Mouse (Mus musculus): ENCODE measurements around the gene Tom1l2. TPM values are rescaled to one million over a fixed set of nuclear protein-coding genes. Genes with fewer than 3 reads are reported as not detected.

The Tom1l2 gene
- polyA plus RNA-seq, 1 experiment from 2014 or later = 29.6 TPM

DNA sequence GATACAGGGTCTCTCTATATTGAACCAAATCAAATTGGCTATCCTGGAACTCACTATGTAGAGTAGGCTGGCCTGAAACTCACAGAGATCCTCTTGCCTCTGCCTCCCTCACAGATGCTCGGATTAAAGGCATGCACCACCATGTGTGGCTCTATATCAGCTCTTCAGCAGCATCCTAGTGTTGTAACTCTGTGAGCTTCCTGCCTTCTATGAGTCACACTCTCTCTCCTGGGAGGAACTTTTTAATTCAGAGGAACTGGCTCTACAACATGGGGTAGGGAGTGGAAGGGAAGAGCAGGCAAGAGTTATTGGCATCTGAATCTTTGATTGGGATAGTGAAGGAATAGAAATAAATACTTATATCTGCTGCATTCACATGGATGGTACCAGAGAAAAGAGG, 4.4 kb upstream of the Tom1l2 start:
- no peak overlapping the region for H3K4me2 ChIP-seq (ENCODE audit: low read depth, low read length)
- H3K36me3 ChIP-seq (ENCODE audit: control insufficient read depth, insufficient read depth, low read length) = no peaks in the 10 kb centered on the region
- no peak overlapping the region for H3K27ac ChIP-seq (ENCODE audit: low read length)
- no peaks in the 10 kb centered on the region for H3K27me3 ChIP-seq (replicated peaks; ENCODE audit: control insufficient read depth, insufficient read depth, low read length)
- WGBS = 50% methylated on average over 1 of the region's 1 CpGs
- no peak for ATAC-seq
- H3K4me1 ChIP-seq (ENCODE audit: control insufficient read depth, insufficient read depth, low read length) = peaks cover under 1% of the 10 kb centered on the region; the same call in 1 of the 2 replicates
- H3K9me3 ChIP-seq (ENCODE audit: control insufficient read depth, low read length) = no peaks in the 10 kb centered on the region
- H3K9ac ChIP-seq (ENCODE audit: low read depth, low read length) = no peak overlapping the region
- no peak overlapping the region for H3K4me3 ChIP-seq (ENCODE audit: low read length)

DNA sequence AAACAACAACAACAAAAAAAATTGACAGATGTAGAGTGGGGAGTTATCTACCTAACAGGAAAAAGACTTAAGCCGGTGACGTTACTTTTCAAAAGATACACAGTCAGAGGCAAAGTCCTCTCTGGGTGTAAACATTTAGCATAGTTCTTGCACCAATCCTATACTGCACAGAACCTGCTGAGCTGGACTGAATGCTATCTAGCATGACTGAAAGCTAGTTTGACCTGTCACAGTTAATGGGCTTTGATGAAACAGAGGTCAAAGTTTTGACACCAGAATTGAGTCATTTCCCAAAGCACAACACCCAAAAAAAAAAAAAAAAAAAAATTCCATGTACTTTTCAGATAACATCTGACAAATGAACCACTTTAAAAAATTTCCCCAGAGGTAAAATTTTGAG, 3.2 kb upstream of the Tom1l2 start:
- H3K36me3 ChIP-seq (ENCODE audit: control insufficient read depth, insufficient read depth, low read length) = no peaks in the 10 kb centered on the region
- no peak for ATAC-seq
- H3K27me3 ChIP-seq (replicated peaks; ENCODE audit: control insufficient read depth, insufficient read depth, low read length) = no peaks in the 10 kb centered on the region
- H3K9ac ChIP-seq (ENCODE audit: low read depth, low read length) = no peak overlapping the region
- peaks cover 11% of the 10 kb centered on the region for H3K4me1 ChIP-seq (ENCODE audit: control insufficient read depth, insufficient read depth, low read length)
- H3K9me3 ChIP-seq (ENCODE audit: control insufficient read depth, low read length) = no peaks in the 10 kb centered on the region
- WGBS = 54% methylated on average over 2 of the region's 2 CpGs
- H3K4me2 ChIP-seq (ENCODE audit: low read depth, low read length) = no peak overlapping the region
- no peak overlapping the region for H3K4me3 ChIP-seq (ENCODE audit: low read length)
- H3K27ac ChIP-seq (ENCODE audit: low read length) = no peak overlapping the region

DNA sequence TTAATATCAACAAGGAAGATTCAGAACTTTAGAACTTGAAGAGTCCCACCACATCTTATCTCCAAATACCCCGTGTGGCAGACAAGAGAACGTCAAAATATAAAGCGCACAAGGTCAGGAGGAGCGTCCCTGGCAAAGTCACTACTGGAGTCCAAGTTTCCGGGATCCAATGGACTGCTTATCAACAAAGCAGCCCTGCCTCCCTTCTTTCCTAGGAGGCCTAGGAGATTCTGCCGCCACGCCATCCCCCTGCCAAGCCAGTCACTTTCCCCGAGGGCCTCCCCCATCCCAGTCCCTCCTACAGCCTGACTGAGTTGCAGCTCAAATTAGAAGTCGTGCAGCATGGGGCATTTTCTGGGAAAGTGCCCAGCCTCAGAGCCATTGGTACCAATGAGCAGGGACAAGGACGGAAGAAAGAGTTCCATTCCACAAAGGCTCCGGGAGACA, 757 bp downstream of the Tom1l2 start:
- H3K4me1 ChIP-seq (ENCODE audit: control insufficient read depth, insufficient read depth, low read length) = peaks cover 11% of the 10 kb centered on the region
- ATAC-seq = no peak
- peak overlapping the region; percentile 61 for H3K4me2 ChIP-seq (ENCODE audit: low read depth, low read length)
- peak overlapping the region; percentile 69 for H3K4me3 ChIP-seq (ENCODE audit: low read length)
- no peaks in the 10 kb centered on the region for H3K9me3 ChIP-seq (ENCODE audit: control insufficient read depth, low read length)
- H3K9ac ChIP-seq (ENCODE audit: low read depth, low read length) = peak overlapping the region; percentile 77
- 13% methylated on average over 11 of the region's 11 CpGs for WGBS
- H3K36me3 ChIP-seq (ENCODE audit: control insufficient read depth, insufficient read depth, low read length) = no peaks in the 10 kb centered on the region
- H3K27ac ChIP-seq (ENCODE audit: low read length) = peak overlapping the region; percentile 73
- H3K27me3 ChIP-seq (replicated peaks; ENCODE audit: control insufficient read depth, insufficient read depth, low read length) = no peaks in the 10 kb centered on the region

DNA sequence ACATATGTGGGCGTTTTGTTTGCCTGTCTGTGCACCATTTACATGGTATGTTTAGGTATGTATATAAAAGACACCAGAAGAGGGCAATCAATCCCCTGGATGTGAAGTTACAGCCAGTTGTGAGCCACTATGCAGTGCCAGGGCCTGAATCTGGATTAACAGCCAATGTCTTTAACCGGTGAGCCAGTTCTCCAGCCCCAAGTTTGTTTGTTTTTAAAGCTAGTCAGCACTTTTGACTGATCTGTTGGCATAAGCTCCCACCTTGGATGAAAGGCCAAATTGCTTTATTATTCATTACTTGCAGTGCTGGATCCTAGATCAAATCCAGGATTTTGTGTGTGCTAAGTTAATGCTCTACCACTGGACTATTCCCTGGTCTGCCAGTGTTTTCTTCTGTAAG, 1.3 kb downstream of the Tom1l2 start:
- peak overlapping the region; percentile 73 for H3K27ac ChIP-seq (ENCODE audit: low read length)
- H3K4me2 ChIP-seq (ENCODE audit: low read depth, low read length) = peak overlapping the region; percentile 61

DNA sequence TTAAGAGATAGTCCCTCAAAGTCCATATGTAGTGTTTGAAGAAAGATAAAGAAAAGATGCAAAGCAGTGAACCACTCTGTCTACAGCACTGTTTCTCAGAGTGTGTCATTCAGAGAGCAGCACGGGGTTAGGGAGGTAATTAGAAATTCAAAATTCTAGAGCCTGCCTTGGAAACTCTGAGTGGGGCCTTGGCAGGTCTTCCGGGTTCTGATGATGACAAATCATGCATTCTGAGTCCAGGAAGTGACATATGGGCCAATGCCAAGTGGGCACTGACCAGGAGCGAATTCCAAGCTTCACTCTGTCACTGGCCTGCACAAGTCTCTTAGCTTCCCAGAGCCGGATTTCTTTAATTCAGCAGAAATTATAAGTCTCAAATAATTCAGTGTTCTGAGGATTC, 6.2 kb downstream of the Tom1l2 start:
- Histone ChIP-seq H3K4me1 (ENCODE audit: control insufficient read depth, insufficient read depth, low read length) (peaks cover 7% of the 10 kb centered on the region), H3K4me2 (ENCODE audit: low read depth, low read length) (no peak overlapping the region), H3K9ac (ENCODE audit: low read depth, low read length) (no peak overlapping the region), H3K27ac (ENCODE audit: low read length) (no peak overlapping the region), H3K4me3 (ENCODE audit: low read length) (no peak overlapping the region), H3K27me3 (replicated peaks; ENCODE audit: control insufficient read depth, insufficient read depth, low read length) (no peaks in the 10 kb centered on the region), H3K36me3 (ENCODE audit: control insufficient read depth, insufficient read depth, low read length) (no peaks in the 10 kb centered on the region), H3K9me3 (ENCODE audit: control insufficient read depth, low read length) (no peaks in the 10 kb centered on the region)
- no peak for ATAC-seq
- 66% methylated on average over 4 of the region's 4 CpGs for WGBS

More for the DNA sequence above, 1.3 kb downstream of the Tom1l2 start:
- Histone ChIP-seq H3K27me3 (replicated peaks; ENCODE audit: control insufficient read depth, insufficient read depth, low read length) (no peaks in the 10 kb centered on the region), H3K4me1 (ENCODE audit: control insufficient read depth, insufficient read depth, low read length) (peaks cover 11% of the 10 kb centered on the region), H3K4me3 (ENCODE audit: low read length) (peak overlapping the region; percentile 69), H3K36me3 (ENCODE audit: control insufficient read depth, insufficient read depth, low read length) (no peaks in the 10 kb centered on the region), H3K9ac (ENCODE audit: low read depth, low read length) (peak overlapping the region; percentile 77; the same call in 1 of the 2 replicates), H3K9me3 (ENCODE audit: control insufficient read depth, low read length) (no peaks in the 10 kb centered on the region)
- ATAC-seq = no peak
- 55% methylated on average over 2 of the region's 2 CpGs for WGBS

DNA sequence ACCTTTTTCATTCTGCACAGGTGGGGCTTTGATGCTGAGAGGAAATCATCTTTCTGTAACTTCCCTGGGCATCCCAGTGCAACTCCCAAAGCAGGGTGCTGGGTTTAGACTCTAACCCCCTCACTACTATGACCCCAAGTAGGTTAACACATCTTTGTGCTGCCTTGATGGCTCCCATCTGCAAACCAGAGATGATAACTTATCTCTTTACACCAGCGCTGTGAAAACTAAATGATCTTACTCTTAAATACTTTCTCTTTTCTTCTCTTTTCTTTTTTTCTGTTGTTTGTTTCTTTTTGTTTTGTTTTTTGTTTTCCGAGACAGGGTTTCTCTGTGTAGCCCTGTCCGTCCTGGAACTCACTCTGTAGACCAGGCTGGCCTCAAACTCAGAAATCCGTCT, 6.8 kb downstream of the Tom1l2 start:
- H3K9ac ChIP-seq (ENCODE audit: low read depth, low read length) = no peak overlapping the region
- ATAC-seq = no peak
- H3K36me3 ChIP-seq (ENCODE audit: control insufficient read depth, insufficient read depth, low read length) = no peaks in the 10 kb centered on the region
- H3K4me1 ChIP-seq (ENCODE audit: control insufficient read depth, insufficient read depth, low read length) = peaks cover 2% of the 10 kb centered on the region; the same call in 1 of the 2 replicates
- no peaks in the 10 kb centered on the region for H3K27me3 ChIP-seq (replicated peaks; ENCODE audit: control insufficient read depth, insufficient read depth, low read length)
- 87% methylated on average over 4 of the region's 4 CpGs for WGBS
- H3K9me3 ChIP-seq (ENCODE audit: control insufficient read depth, low read length) = no peaks in the 10 kb centered on the region
- no peak overlapping the region for H3K4me2 ChIP-seq (ENCODE audit: low read depth, low read length)
- peak overlapping the region; percentile 25; the same call in 1 of the 2 replicates for H3K27ac ChIP-seq (ENCODE audit: low read length)
- no peak overlapping the region for H3K4me3 ChIP-seq (ENCODE audit: low read length)

DNA sequence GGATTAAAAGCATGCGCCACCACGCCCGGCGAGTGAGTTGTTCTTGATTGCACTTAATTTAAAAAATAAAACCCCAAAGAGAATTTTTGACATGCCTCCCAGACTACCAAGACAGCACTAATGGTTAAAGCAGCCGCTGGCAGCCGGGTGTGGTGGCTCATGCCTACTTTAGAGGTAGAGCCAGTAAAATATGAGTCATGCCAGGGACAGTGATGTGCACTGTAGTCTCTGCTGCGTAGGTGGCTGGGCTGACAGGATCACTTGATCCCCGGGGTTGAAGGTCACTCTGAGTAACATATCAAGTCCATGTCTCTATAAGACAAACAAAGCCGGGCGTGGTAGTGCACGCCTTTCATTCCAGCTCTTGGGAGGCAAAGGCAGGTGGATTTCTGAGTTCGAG, 13.3 kb downstream of the Tom1l2 start:
- Histone ChIP-seq H3K27ac (ENCODE audit: low read length) (no peak overlapping the region), H3K27me3 (replicated peaks; ENCODE audit: control insufficient read depth, insufficient read depth, low read length) (no peaks in the 10 kb centered on the region), H3K4me3 (ENCODE audit: low read length) (no peak overlapping the region), H3K4me1 (ENCODE audit: control insufficient read depth, insufficient read depth, low read length) (no peaks in the 10 kb centered on the region), H3K9me3 (ENCODE audit: control insufficient read depth, low read length) (no peaks in the 10 kb centered on the region), H3K36me3 (ENCODE audit: control insufficient read depth, insufficient read depth, low read length) (no peaks in the 10 kb centered on the region), H3K4me2 (ENCODE audit: low read depth, low read length) (no peak overlapping the region), H3K9ac (ENCODE audit: low read depth, low read length) (no peak overlapping the region)
- ATAC-seq = peak; percentile 93
- 71% methylated on average over 12 of the region's 12 CpGs for WGBS

DNA sequence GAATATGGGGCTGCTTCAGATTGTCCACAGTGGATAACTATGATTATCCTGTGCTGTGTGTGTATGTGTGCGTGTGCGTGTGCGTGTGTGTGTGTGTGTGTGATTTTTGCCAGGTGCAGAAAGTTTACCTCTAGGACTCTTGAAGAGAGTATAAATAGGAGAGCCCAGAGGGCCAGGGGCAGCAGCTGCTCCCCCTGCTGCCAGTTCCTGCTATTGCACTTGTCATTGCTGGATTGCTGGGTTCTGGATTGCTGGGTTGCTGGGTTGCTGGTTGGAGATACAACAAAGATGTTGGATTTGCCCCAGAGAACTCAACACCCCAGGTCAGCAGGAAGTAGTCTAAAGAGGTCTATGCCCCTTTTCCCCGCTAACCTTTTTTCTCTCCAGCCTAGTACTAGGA, 14.4 kb downstream of the Tom1l2 start:
- Histone ChIP-seq H3K9ac (ENCODE audit: low read depth, low read length) (no peak overlapping the region), H3K36me3 (ENCODE audit: control insufficient read depth, insufficient read depth, low read length) (no peaks in the 10 kb centered on the region), H3K27ac (ENCODE audit: low read length) (no peak overlapping the region), H3K4me2 (ENCODE audit: low read depth, low read length) (no peak overlapping the region), H3K27me3 (replicated peaks; ENCODE audit: control insufficient read depth, insufficient read depth, low read length) (no peaks in the 10 kb centered on the region), H3K4me1 (ENCODE audit: control insufficient read depth, insufficient read depth, low read length) (0 out of 2 replicates have a peak, but pooled peaks cover 6% of the 10 kb centered on the region), H3K9me3 (ENCODE audit: control insufficient read depth, low read length) (no peaks in the 10 kb centered on the region), H3K4me3 (ENCODE audit: low read length) (no peak overlapping the region)
- 76% methylated on average over 4 of the region's 4 CpGs for WGBS
- ATAC-seq = no peak

DNA sequence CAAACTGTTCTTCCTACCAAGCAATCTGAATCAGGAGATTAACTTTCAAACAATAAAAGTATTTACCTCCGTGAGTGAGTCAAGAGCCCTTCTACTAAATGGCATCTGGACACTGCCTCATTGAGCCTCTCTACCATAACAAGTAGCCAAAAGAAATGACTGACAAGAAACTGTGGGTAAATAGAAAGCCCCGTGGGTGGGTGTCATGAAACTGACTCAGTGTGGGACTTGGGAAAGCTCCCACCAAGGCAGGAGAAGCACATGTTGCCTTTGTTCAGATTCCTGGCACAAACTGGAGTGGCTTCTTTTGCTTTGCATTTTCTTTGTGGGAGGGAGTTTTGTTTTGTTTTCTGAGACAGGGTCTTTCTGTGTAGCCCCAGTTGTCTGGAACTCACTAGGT, 16.9 kb downstream of the Tom1l2 start:
- Histone ChIP-seq H3K36me3 (ENCODE audit: control insufficient read depth, insufficient read depth, low read length) (no peaks in the 10 kb centered on the region), H3K4me3 (ENCODE audit: low read length) (no peak overlapping the region), H3K4me1 (ENCODE audit: control insufficient read depth, insufficient read depth, low read length) (0 out of 2 replicates have a peak, but pooled peaks cover 6% of the 10 kb centered on the region), H3K9me3 (ENCODE audit: control insufficient read depth, low read length) (no peaks in the 10 kb centered on the region), H3K27me3 (replicated peaks; ENCODE audit: control insufficient read depth, insufficient read depth, low read length) (no peaks in the 10 kb centered on the region), H3K9ac (ENCODE audit: low read depth, low read length) (no peak overlapping the region), H3K4me2 (ENCODE audit: low read depth, low read length) (no peak overlapping the region), H3K27ac (ENCODE audit: low read length) (no peak overlapping the region)
- no peak for ATAC-seq
- WGBS = 75% methylated on average over 2 of the region's 2 CpGs

DNA sequence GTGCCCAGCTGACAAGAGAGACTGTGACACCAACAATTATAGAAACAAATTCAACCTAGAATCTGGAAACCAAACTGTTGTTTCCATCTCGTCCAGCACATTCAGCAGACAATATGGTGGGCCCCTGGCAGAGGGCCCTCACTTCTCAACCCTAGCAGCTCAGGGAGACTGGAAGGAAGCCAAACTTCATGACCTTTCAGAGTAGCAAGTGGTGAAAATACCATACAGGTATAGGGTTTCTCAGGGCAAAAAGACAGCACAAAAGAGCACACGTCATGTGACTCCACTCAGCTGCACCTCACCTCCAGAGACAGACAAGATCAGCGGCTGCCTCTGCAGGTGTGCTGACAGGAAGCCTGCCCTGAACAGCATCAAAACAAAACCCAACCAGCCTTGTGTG, 18.6 kb downstream of the Tom1l2 start:
- 74% methylated on average over 3 of the region's 3 CpGs for WGBS
- Histone ChIP-seq H3K9me3 (ENCODE audit: control insufficient read depth, low read length) (no peaks in the 10 kb centered on the region), H3K36me3 (ENCODE audit: control insufficient read depth, insufficient read depth, low read length) (no peaks in the 10 kb centered on the region), H3K9ac (ENCODE audit: low read depth, low read length) (no peak overlapping the region), H3K4me1 (ENCODE audit: control insufficient read depth, insufficient read depth, low read length) (0 out of 2 replicates have a peak, but pooled peaks cover 6% of the 10 kb centered on the region), H3K4me3 (ENCODE audit: low read length) (no peak overlapping the region), H3K27ac (ENCODE audit: low read length) (no peak overlapping the region), H3K27me3 (replicated peaks; ENCODE audit: control insufficient read depth, insufficient read depth, low read length) (no peaks in the 10 kb centered on the region), H3K4me2 (ENCODE audit: low read depth, low read length) (no peak overlapping the region)
- no peak for ATAC-seq

Data from intestine, embryonic 16.5 days (tissue).